Mouse (Mus musculus) thymus, postnatal 10 days (tissue): Measurements from ENCODE around the gene Wdr76.
"Not testable (repeated sequence)": the region's sequence is repeated elsewhere in the genome, so short reads cannot be mapped to it uniquely, and the experiment has no call there.

Experiments
- DNase-seq, 2 experiments: peaks; one replicate each; pipeline ENCODE4 v3.0.0; 2021; ENCODE audit warnings: low spot score in 2 of 2

The Wdr76 gene

GRCm38 (mm10) chr2:121505942-121506882, at the start of gene Wdr76, which contains the start of gene Mfap1a:
Gene Wdr76 (plus strand): TSS chr2:121506723.
Gene Mfap1a (minus strand): TSS chr2:121506665.
- peak; percentile 80 to 81 for DNase-seq

DNA sequence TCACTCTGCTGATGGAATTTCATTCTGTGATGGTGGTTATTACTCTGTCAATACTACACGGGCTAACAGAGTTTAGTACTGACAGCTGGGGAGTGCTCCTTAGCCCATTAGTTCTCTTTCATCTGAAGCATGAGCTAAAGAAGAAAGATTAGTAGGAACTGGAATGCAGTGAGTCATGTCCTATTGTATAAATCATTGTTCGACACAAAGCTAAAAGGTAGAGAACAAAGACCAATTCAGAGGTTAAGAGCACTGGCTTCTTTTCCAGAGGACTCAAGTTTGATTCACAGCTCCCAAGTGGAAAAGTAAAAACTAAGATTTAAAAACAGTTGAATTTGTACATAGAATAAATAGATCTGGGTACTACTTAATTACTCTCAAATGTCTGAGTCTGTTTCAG, 46.5 kb upstream of the Wdr76 start:
- DNase-seq: no peak

GRCm38 (mm10) chr2:121468982-121469381, 37.5 kb upstream of the Wdr76 start:
- DNase-seq: not testable (repeated sequence)

DNA sequence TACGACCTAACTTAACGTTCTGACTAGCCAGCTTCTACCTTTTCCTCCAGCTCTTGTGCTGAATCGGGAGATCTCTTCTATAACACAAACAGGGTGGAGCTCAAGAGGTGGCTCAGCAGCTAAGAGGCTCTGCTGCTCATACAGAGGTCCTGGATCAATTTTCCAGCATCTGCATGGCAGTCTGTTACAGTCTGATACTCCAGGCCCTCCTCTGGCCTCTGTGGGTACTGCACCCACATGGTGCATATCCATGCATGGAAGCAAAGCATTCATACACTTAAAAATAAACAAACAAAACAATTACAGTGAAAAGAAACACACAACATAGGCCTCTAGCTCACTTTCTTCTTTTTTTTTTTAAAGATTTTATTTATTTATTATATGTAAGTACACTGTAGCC, 33.7 kb upstream of the Wdr76 start:
- DNase-seq: not testable (repeated sequence)

DNA sequence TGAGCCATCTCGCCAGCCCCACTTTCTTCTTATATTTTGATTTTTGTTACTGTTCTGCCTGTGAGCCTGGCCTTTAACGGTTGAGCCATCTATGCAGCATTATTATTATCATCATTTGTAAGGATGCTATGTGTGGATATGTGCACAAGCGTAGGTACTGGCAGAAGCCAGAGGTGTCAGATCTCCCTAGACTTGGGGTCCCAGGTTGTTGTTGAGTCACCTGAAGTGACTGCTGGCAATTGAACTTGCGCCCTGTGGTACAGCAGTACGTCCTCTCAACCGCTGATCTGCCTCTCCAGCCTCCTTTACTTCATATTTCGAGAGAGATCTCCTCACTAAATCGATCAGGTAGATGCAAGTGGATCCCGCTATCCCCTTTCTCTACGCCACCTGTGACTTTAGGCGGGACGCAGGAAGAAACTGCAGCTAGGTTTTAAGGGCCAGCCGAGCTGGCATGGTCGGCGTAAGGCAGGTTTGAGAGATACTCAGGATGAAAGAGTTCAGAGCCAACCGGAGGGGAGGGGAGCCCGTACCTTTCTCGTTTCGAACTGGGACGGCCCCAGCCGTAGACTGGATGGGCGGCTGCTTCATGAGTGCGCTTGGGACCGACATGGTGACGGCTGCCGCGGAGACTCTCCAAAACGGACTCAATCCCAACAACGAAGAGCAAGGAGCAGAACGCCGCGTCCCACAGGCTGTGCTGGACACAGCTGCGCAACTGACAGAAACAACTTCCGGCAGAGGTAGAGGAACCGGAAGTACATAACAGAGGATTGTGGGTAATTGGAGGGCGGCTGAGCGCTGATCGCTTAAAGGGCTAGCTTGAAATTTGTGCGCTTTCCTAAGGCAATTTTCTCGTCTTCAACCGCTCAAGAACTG, 33.0 kb upstream of the Wdr76 start, which contains the start of gene Mfap1b:
Gene Mfap1b, minus strand, starts transcription at position 767 of the 879 bp plus-strand sequence.
- DNase-seq: peak; percentile 66 to 72

DNA sequence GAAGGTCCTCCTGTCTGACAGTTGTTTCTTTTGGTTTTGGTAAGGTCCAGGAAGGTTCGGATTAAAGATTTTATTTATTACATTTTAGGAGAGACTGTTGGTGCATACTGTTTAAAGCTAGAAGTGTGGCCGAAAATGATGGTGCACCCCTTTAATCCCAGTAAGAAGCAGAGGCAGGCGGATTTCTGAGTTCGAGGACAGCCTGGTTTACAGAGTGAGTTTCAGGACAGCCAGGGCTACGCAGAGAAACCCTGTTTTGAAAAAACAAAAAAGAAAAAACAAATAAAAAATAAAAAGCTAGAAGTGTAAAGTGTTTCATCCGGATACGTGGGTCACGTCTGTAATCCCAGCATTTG, 32.4 kb upstream of the Wdr76 start:
- no peak for DNase-seq

- not testable (repeated sequence) for DNase-seq
Observed at GRCm38 (mm10) chr2:121475306-121475705, 31.2 kb upstream of the Wdr76 start.

DNA sequence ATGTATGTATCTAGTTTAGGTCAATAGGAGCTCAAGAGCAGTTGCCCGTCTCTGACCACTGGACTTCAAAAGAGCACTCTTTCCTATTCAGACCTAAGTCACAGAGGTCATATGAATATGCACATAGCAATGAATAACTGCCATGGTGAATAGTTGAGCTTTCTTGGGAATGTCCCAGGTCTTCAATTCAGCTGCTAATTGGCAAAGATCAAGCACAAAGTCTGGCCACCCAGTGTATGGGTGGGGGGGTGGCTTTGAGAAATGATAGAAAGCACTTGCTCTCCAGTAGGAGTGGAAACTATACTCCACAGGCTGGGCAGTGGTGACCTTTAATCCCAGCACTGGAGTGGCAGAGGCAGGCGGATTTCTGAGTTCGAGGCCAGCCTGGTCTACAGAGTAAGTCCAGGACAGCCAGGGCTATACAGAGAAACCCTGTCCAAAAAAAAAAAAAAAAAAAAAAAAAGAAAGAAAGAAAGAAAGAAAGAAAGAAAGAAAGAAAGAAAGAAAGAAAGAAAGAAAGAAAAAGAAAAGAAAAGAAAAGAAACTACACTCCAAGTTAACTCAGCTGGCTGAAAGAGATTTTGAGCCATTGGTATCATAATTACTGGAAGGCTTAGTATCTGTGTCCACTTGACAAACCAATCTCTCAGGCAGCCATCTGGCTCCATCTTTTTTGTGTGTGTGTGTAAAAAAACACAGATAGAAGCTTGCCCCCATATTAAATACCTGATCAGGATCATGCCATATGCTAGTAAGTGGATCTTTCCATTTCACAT, 28.8 kb upstream of the Wdr76 start:
- no peak for DNase-seq

- DNase-seq: peak in 1 of 2 experiments; percentile 49
Observed at GRCm38 (mm10) chr2:121480498-121480897, 26.0 kb upstream of the Wdr76 start.

DNA sequence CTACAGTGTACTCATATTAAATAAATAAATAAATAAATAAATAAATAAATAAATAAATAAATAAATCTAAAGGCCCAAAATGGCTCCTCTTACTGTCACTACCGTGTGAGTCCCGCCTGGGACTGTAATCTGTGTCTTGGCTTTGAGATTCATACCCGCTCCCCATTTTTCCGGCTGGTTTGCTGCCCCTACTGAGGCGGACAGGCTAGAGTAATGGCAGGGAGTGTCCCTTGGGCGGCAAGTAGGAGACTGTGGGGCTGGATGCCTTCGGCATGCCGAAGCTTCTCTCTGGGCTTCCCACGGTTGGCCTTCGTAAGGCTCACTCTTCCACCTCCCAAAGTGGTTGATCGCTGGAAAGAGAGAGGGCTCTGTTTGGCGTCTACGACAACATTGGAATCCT, 25.6 kb upstream of the Wdr76 start:
- DNase-seq: not testable (repeated sequence)

GRCm38 (mm10) chr2:121483576-121483975, 22.9 kb upstream of the Wdr76 start:
- DNase-seq: no peak

GRCm38 (mm10) chr2:121484403-121484802, 22.1 kb upstream of the Wdr76 start:
- not testable (repeated sequence) for DNase-seq

DNA sequence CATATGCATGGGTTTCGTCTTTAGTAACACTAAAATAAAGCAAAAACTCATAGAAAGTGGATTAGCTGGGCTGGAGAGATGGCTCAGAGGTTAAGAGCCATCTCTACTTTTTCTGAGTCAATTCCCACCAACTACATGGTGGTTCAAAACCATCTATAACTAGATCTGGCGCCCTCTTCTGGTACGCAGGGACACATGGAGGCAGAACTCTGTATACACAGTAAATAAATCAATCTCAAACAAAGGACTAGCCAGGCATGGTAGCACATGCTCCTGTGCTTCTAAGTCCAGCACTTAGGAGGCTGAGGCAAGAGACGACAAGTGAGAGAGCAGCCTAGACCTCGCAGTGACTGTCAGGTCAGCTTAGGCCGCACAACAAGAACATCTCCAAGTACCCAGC, 5.0 kb upstream of the Wdr76 start:
- DNase-seq: not testable (repeated sequence)

DNA sequence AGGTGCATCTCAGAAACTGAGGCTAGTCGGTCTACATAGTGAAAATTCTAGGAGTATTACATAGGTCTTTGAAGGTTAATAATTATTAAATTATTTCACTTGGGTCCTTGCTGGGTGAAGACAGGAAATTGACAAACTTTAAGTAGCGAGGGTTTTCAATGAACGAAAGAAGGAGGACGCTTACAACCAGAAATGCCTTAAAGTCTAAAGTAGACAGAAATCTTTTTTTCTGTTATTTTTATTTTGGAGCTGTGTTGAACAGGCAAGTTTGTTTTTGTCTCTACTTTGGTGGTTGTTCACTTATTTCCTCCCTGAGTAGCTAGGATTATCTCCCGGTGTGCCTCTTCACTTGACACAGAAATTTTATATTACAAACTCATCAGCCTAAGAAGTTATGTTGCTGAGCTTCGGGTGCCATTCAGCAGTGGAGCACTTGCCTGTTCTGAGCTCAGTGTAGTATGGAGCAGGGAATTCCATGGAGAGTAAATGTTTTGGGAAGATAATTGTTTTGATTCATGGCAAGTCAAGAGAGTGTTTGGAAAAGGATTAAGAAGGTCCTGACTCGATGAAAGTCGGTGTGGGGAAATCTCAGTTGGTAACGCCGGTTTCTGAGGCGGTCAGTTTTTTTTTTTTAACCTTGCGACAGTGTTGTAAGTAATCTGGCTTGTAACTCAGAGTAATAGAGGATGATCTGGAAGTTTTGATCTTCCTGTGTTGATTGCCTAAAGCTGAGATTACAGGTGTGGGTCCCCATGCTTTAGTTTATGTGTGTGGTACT, 839 bp downstream of the Wdr76 start:
- DNase-seq: no peak

DNA sequence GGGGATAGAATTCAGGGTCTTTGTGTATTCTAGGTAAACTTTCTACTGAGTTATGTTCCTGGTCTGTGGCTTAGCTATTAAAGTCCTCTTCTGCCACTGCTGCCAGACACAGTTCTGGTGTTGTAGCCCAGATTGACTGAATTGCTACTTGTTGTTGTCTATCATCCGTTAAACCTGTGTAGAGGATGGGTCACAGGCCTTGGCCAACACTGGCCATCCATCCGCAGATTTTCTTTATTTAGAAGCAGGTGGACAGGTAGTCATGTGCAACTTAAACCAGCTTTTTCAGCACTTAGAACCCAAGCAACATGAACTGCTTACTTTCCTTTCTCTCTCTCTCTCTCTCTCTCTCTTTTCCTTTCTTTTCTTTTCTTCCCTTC, 1.4 kb downstream of the Wdr76 start:
- no peak for DNase-seq

DNA sequence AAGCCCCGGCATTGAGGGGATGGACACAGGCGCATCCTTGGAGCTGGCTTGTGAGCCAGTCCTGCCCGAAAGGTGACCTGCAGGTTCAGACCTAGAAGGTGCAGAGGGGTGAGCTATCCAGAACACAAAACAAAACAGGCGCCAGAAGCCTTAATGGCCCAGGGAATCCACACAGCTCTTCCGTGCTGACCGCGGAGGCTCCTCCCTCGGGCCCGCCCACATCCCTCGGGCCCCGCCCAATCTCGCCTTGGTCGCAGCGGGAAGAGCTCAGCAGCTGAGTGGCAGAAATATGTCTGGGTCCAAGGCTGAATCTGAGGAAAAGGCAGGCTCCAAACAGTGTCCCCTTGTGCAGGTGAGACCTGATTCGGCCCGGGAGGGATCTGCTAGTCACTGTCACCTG, 3.1 kb downstream of the Wdr76 start:
- DNase-seq: peak in 1 of 2 experiments; percentile 14

DNA sequence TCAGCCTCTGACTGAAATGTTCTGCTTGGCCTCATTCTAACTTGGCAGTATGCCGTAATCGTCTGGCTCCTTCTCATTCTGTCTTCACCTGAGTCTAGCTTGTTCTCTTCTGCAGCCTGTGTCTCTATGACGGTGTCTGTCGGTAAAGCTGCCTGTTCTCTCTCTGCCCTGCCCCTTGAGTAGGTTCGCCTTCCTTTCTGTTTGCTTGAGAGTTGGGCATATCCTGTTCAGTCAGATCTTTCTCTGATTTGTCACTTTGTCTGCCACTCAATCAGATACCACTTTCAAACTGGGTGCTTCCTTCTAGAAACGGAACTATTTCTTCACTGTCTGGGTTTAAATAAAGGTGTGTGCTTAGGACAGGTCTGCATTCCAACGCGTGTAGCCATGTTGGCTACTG, 4.9 kb downstream of the Wdr76 start:
- no peak for DNase-seq

DNA sequence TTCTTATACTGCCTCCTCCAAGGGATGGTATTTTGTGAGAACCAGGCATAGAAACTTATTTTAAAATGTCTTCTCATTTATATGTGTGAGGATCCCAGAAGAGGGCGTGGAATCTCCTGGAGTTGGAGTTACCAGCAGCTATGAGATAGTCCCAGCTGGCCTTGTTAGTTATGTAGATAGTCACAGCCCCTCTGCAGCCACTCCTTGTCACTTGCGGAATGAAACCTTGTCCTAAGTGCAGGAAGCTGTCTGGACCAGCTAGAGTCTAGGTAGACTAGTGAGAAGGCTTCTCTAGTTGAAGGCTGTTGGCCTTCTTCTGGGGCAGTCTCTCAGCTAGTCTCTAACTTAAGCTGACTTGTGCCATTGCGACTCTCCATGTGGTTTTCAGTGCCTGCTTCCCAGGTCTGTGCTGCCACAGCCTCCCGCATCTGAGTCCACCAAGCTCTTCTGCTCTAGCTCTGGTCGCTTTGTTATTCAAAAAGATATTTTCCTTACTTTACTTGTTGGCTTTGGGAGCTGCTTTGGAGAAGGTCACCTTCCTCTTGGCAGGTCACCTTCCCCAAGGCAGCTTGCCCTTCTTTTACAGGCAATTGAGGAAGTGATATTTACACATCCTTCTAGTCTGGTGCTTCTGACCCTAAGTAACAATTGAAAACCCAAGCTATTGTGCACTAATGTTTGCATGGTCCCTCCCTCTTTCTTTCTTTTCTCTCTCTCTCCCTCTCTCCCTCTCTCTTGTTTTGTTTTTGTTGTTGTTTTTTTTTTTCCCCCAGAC, 6.7 kb downstream of the Wdr76 start:
- DNase-seq: not testable (repeated sequence)

- no peak for DNase-seq
Observed at GRCm38 (mm10) chr2:121514211-121514610, 7.7 kb downstream of the Wdr76 start.

DNA sequence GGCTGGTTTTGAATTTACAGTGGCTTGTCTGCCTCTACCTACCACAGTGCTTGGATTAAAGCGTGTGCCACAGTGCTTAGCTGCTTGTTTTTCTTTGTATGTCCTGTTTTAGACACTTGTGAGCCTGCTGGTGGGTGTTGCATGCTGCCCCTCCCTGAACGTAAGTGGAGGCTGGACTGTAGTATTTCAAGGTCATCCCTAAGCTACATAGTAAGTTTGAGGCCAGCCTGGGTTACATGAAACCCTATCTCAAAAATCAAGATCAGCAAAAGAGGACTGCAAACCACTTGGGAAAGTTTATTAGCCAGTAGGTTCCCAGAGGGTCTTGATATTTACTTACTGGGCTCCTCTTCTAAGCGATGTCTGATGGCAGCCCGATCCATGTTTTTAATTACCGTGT, 11.6 kb downstream of the Wdr76 start:
- DNase-seq: no peak
